Mouse (Mus musculus) embryonic facial prominence, embryonic 15.5 days (tissue): Measurements from ENCODE around the gene Hist1h2bn. TPM values are rescaled to one million over a fixed set of nuclear protein-coding genes. Genes with fewer than 3 reads are reported as not detected.
A peak's percentile ranks its signal among the peaks of the same experiment; 100 is the strongest.
"Not testable (repeated sequence)": the region's sequence is repeated elsewhere in the genome, so short reads cannot be mapped to it uniquely, and the experiment has no call there.

Source experiments
- ATAC-seq: fragments of 200-750 bp; cut with Nextera tagmentation; 2 replicates; pipeline ENCODE4 v1.8.0; 2017; ENCODE audit warnings: low read depth, moderate TSS enrichment; ENCODE audit not compliant: insufficient number of reproducible peaks, low FRiP score, low TSS enrichment
- H3K27ac ChIP-seq: fragments of 300-500 bp; sonication (generic); replicated peaks from 2 replicates; pipeline ENCODE4 v1.5.1; 2015; ENCODE audit warnings: mild to moderate bottlenecking, inconsistent platforms
- H3K27me3 ChIP-seq: fragments of 300-500 bp; sonication (generic); 2 replicates; pipeline ENCODE4 v1.6.1; 2015; ENCODE audit warnings: inconsistent platforms
- H3K36me3 ChIP-seq: fragments of 300-500 bp; sonication (generic); 2 replicates; pipeline ENCODE4 v1.6.1; 2015; ENCODE audit warnings: mild to moderate bottlenecking, inconsistent platforms
- H3K4me1 ChIP-seq: fragments of 300-500 bp; sonication (generic); 2 replicates; pipeline ENCODE4 v1.6.1; 2015; ENCODE audit warnings: inconsistent platforms
- H3K4me2 ChIP-seq: fragments of 300-500 bp; sonication (generic); replicated peaks from 2 replicates; pipeline ENCODE4 v1.6.1; 2015; ENCODE audit warnings: mild to moderate bottlenecking, inconsistent platforms
- H3K4me3 ChIP-seq: fragments of 300-500 bp; sonication (generic); replicated peaks from 2 replicates; pipeline ENCODE4 v1.5.1; 2015; ENCODE audit warnings: mild to moderate bottlenecking, inconsistent platforms
- H3K9ac ChIP-seq: fragments of 300-500 bp; sonication (generic); 2 replicates; pipeline ENCODE4 v1.6.1; 2015; ENCODE audit warnings: inconsistent platforms
- H3K9me3 ChIP-seq: fragments of 300-500 bp; sonication (generic); replicated peaks from 2 replicates; pipeline ENCODE4 v1.6.1; 2016; ENCODE audit warnings: inconsistent platforms
- WGBS: fragments of 180-500 bp; shearing (Covaris S2); methylation state at CpG from one replicate; pipeline ENCODE4 v1.1.7; 2015; 5-methylcytosine and 5-hydroxymethylcytosine counted together
- polyA plus RNA-seq: library from polyadenylated mRNA; unstranded; fragments of >200 nt; fragmentation: Nextera tagmentation; extraction: Ambion mirVana; gene quantifications from 2 replicates; pipeline ENCODE4 v1.2.1, GENCODE M21; 2015

Hist1h2bn gene
- polyA plus RNA-seq, 1 experiment from 2014 or later = 3.4 TPM

DNA sequence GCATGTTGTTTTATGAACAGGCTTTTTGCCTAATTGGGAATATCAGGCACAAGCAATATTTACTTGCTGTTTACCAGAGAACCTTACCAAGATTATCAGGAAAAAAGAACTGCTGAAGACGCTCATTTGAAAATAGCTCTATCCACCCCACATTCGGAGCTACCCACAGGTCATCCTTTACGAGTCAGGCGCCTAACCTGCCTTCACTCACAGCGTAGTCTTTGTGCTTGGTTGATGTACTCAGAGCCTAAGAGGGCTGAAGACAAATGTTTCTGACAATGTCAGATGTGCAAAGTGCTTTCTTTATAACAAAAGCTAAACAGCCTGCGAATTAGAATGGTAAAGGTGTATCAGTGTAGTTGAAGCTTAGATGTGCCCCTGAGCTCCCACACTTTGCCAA, 30.4 kb downstream of the Hist1h2bn start:
- no peaks in the 10 kb centered on the region for H3K9me3 ChIP-seq
- no peaks in the 10 kb centered on the region for H3K36me3 ChIP-seq
- peak overlapping the region; percentile 44 for H3K4me3 ChIP-seq
- no peaks in the 10 kb centered on the region for H3K27me3 ChIP-seq
- WGBS = 33% methylated on average over 6 of the region's 6 CpGs
- peak overlapping the region; percentile 86 for H3K27ac ChIP-seq
- ATAC-seq = no peak
- peaks cover 46% of the 10 kb centered on the region for H3K4me1 ChIP-seq
- peak overlapping the region; percentile 65 for H3K4me2 ChIP-seq
- H3K9ac ChIP-seq = no peak overlapping the region; the same call in 1 of the 2 replicates

DNA sequence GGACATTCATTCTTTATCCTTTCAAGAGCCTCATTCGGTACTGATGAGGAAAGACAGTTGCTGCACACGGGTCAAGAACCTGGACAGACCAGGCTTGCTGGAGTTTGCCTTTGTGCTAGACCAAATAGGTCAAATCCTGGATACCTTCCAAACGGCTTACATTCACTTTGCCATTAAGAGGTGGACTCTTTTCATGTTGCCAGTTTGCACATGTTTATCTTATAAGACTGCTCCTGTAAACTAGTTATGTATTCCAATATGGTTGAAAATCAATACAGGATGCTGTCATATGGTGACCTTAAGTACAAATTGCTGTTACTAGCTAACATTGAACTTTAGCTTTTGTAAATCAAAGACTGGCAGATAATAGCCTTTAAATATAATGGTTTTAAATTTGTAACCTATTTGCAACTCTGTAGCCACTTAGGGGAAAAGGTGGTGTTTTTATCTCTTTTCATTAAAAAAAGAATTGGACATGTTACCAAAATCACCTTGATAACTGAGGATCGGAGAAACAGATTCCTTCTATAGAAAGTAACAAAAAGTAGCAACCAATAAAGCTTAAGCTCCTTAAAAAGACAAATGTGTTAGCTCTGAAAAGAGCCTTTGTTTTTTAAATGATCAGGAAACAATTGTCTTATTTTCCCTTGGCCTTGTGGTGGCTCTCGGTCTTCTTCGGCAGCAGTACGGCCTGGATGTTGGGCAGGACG, 32.4 kb downstream of the Hist1h2bn start:
- no peak for ATAC-seq
- Histone ChIP-seq H3K9ac (peak overlapping the region; percentile 31; the same call in 1 of the 2 replicates), H3K4me3 (peak overlapping the region; percentile 42), H3K4me1 (peaks cover 38% of the 10 kb centered on the region), H3K27me3 (no peaks in the 10 kb centered on the region), H3K4me2 (peak overlapping the region; percentile 53), H3K36me3 (no peaks in the 10 kb centered on the region), H3K9me3 (no peaks in the 10 kb centered on the region), H3K27ac (peak overlapping the region; percentile 82)
- WGBS = 2% methylated on average over 8 of the region's 8 CpGs

DNA sequence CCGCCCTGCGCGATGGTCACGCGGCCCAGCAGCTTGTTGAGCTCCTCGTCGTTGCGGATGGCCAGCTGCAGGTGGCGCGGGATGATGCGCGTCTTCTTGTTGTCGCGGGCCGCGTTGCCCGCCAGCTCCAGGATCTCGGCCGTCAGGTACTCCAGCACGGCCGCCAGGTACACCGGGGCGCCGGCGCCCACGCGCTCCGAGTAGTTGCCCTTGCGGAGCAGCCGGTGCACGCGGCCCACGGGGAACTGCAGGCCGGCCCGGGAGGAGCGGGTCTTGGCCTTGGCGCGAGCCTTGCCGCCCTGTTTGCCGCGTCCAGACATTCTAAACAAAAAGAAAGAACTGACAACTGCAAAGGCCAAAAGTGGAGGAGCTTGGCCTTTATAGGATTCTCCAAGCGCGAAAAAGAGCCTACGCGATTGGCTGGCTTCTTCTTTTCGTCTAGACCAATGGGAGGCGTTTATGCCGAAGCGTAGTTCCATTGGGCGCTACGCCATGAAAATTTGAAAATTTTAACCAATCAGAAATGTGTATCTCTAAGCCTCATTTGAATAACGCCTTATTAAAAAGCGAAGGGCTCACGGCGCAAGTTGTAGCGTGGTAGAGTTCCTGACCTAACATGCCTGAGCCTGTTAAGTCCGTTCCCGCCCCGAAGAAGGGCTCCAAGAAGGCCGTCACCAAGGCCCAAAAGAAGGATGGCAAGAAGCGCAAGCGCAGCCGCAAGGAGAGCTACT, 33.1 kb downstream of the Hist1h2bn start, which contains the start of the genes Hist1h2an and Hist1h2bp:
Hist1h2an (minus strand) TSS at position 320 of the 731 bp plus-strand sequence.
Hist1h2bp (plus strand) TSS at position 563 of the 731 bp plus-strand sequence.
- under 1% methylated on average over 39 of the region's 63 CpGs for WGBS
- peaks cover 37% of the 10 kb centered on the region for H3K4me1 ChIP-seq
- not testable (repeated sequence) for H3K27me3 ChIP-seq, H3K36me3 ChIP-seq, H3K9me3 ChIP-seq
- peak; percentile 94 for ATAC-seq
- H3K4me2 ChIP-seq = peak within 1 kb of the TSS; percentile 53
- peak within 1 kb of the TSS; percentile 31; the same call in 1 of the 2 replicates for H3K9ac ChIP-seq
- peak within 1 kb of the TSS; percentile 42 for H3K4me3 ChIP-seq
- peak within 1 kb of the TSS; percentile 82 for H3K27ac ChIP-seq

DNA sequence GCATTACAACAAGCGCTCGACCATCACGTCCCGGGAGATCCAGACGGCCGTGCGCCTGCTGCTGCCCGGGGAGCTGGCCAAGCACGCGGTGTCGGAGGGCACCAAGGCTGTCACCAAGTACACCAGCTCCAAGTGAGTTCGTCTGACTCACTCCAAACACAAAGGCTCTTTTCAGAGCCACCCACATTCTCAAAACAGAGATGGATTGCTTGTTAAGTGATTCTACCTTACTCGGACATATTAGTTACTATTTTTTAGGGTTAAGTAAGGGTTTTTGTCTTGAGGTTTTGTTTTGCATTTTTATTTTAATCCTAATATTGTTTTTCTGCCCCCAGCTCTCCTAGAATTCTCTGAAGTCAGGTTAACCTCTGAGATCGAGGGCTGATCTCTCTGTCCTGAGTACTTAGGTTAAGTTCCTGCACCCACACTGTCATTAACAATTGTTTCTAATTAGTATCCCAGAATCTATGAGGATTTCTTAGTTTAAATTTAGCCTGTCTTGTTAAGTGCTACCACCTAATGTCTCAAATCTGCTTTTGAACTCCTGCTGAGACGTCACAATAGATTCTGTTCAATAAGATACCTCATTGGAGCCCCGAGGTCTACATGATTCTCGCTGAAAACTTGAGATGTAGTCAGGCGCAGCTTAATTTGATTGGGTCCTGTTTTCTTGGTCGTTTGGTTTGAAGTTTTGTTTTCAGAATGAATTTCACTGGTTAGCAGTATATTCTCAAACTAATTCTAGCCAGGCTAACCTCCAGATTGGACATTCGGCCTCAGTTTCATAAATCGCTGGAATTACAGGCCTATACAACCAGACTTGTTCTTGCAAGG, 34.1 kb downstream of the Hist1h2bn start:
- H3K4me3 ChIP-seq = peak overlapping the region; percentile 42; the same call in 1 of the 2 replicates
- WGBS = 13% methylated on average over 16 of the region's 21 CpGs
- ATAC-seq = peak; percentile 2; the same call in 1 of the 2 replicates
- H3K36me3 ChIP-seq = no peaks in the 10 kb centered on the region
- H3K4me2 ChIP-seq = peak overlapping the region; percentile 53
- peak overlapping the region; percentile 74 for H3K27ac ChIP-seq
- H3K9ac ChIP-seq = no peak overlapping the region
- H3K4me1 ChIP-seq = peaks cover 30% of the 10 kb centered on the region
- no peaks in the 10 kb centered on the region for H3K27me3 ChIP-seq
- no peaks in the 10 kb centered on the region for H3K9me3 ChIP-seq

DNA sequence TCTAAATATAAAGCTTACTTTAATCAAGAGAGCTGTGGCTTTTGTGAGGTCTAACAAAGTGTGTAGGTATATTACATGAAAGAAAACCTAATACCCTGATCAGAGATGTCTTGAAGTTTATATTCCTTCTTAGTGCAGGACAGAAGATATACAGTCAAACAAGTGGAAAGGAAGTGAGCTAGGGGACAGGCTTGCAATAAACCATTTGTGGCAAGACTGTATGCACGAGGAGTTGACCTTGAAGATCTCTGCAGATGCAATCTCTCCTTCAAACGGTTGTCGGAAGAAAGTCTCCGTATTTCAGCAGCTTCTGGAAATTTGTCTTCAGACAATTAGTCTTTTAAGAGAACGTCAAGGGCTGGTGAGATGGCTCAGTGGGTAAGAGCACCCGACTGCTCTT, 36.0 kb downstream of the Hist1h2bn start:
- Histone ChIP-seq H3K4me2 (no peak overlapping the region), H3K4me3 (no peak overlapping the region), H3K4me1 (peaks cover 20% of the 10 kb centered on the region), H3K9ac (no peak overlapping the region), H3K9me3 (no peaks in the 10 kb centered on the region), H3K27ac (no peak overlapping the region), H3K27me3 (no peaks in the 10 kb centered on the region), H3K36me3 (no peaks in the 10 kb centered on the region)
- ATAC-seq = no peak
- WGBS = 59% methylated on average over 6 of the region's 6 CpGs

DNA sequence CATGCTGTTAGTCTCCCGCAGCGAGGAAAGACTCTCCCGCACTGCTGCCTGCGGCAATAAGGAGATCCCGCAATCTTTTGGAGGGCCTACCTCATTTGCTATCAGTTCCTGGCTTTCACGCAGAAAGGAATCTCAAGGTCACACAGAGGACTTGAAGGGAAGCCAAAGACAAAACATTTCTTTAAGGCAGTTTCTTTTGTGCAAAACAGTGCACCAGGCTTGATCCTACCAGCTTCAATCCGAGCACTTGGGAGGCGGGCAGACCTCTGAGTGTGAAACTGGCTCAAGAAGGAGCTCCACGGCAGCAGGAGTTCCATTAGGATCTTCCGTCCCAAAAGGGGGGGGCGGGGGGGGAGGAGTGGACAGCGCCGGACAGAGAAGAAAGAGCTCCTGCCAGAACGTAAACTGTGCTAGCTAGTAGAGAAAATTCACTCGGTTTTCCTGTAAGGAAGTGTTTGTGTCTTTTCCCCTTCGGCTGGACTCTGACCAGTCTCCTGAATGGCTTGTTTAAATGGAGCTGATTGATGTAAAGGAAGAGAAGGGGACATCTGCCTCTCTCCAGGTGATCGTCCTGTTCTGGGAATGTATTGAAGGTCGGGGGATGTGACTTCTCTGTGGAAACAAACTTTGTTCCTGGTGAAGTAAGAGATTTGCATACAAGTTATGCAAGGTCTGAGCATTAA, 36.8 kb downstream of the Hist1h2bn start:
- peak overlapping the region; percentile 13; the same call in 1 of the 2 replicates for H3K4me3 ChIP-seq
- no peak overlapping the region for H3K9ac ChIP-seq
- no peaks in the 10 kb centered on the region for H3K36me3 ChIP-seq
- no peaks in the 10 kb centered on the region for H3K9me3 ChIP-seq
- ATAC-seq = no peak
- no peaks in the 10 kb centered on the region for H3K27me3 ChIP-seq
- peak overlapping the region; percentile 41 for H3K4me2 ChIP-seq
- no peak overlapping the region for H3K27ac ChIP-seq
- H3K4me1 ChIP-seq = peaks cover 19% of the 10 kb centered on the region
- WGBS = 17% methylated on average over 18 of the region's 18 CpGs

DNA sequence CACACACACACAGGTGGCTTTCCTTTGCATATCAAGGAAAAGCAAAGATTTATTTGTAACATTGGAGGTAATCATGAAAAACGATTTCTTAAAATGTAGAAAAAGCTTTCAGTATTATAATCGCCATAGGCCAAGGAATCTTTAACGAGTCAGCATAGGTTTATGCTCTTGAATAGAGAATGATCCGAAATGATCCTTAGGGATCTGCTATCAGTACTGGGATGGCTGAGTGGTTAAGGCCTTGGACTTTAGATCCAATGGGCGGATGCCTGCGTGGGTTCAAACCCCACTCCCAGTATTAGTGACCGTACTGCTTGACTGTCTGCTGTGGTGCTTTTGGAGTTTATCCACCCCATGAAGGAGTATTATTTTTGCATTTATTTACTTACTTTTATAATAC, 41.7 kb downstream of the Hist1h2bn start:
- no peak overlapping the region for H3K4me3 ChIP-seq
- no peaks in the 10 kb centered on the region for H3K27me3 ChIP-seq
- no peaks in the 10 kb centered on the region for H3K36me3 ChIP-seq
- no peak for ATAC-seq
- H3K4me2 ChIP-seq = no peak overlapping the region
- peaks cover 5% of the 10 kb centered on the region; the same call in 1 of the 2 replicates for H3K4me1 ChIP-seq
- H3K27ac ChIP-seq = no peak overlapping the region
- no peak overlapping the region for H3K9ac ChIP-seq
- 87% methylated on average over 7 of the region's 7 CpGs for WGBS
- no peaks in the 10 kb centered on the region for H3K9me3 ChIP-seq

DNA sequence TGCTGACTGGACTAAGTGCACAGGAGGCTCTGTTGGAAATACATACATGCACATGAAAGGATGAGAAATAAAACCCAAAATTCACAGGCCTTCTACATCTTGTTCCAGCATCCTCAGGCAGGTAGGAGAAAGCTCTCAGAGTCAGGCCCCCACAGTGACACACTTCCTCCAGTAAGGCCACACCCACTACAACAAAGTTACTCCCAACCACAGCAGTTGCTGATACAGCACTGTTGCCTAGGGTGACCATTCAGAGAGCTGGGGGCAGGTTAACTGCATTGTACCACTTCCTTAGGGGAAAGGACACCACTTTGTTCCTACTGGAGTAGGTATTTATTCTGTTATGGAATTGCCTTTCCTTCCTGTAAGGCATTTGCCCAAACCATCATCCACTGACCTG, 43.2 kb downstream of the Hist1h2bn start:
- not testable (repeated sequence) for H3K36me3 ChIP-seq, H3K9ac ChIP-seq, H3K27ac ChIP-seq, ATAC-seq, H3K4me2 ChIP-seq, H3K4me1 ChIP-seq, H3K27me3 ChIP-seq, H3K9me3 ChIP-seq, H3K4me3 ChIP-seq

DNA sequence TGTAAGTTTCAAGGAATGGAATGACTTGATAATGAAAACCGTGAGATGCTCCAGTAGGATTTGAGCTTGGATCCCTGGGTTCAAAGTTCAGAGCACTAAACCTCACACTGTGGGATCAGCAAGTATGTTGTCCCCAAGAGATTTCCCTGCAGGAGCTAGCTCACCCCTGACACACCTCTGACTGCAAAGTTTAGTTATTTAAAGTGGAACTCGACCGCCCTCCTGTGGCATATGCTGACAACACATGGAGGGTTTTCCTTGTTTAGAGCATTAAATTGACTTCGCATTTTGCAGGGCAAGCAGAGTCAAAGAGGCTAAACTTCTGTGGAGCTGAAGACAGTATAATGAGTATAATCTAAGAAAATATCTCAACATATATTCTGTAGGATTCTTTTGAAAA, 49.1 kb downstream of the Hist1h2bn start:
- not testable (repeated sequence) for H3K36me3 ChIP-seq, H3K9me3 ChIP-seq, H3K4me1 ChIP-seq, H3K9ac ChIP-seq, H3K27ac ChIP-seq, H3K27me3 ChIP-seq, H3K4me2 ChIP-seq, H3K4me3 ChIP-seq
- no CpG with 5 or more reads among the region's 4 CpGs for WGBS
- peak; percentile 66; the same call in 1 of the 2 replicates for ATAC-seq
